Comparison of ENCODE assay signal across 14 mouse cellular contexts in the genomic region with DNA sequence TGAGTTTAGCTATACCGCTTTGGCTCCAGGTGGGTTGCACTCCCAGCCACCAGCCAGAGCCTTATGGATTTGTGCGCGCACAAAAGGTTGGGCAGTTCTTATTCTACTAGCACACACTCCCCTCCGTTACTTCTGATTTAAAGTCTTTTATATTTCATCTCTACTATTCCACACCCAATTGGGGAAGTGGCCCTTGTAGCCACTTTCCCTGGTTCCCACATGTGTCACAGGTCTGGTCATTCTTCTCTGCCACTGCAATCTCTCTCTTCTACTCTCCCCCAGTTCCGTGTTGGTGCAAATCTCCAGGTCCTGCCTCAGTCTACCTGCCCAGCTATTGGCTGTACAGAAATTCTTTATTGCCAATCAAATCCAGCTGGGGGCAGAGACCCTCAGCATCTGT.
"Had no signal": no experiment of that assay in that cellular context is flagged by ENCODE, and none has a peak within 500 bp of the region (broad histone marks: within the 10 kb centered on the region; RNA-seq: fewer than 3 reads in every experiment).

No protein-coding gene starts in this region.

- DNase-seq: lung, adult 18-20 months; lung, embryonic 14.5 days; lung, postnatal 10 days; lung, postnatal 4 days; midbrain, embryonic 14.5 days; retina, postnatal 1 day; right cerebral cortex, adult 18-20 months; right cerebral cortex, postnatal 25 days; right cerebral cortex, postnatal 4 days; spleen, adult 18-20 months; thymus, adult 18-20 months; thymus, postnatal 14 days; thymus, postnatal 36 days had no signal

- ATAC-seq: midbrain, embryonic 16.5 days had no signal
